8 mouse cellular contexts compared by ENCODE assay signal in the genomic region with DNA sequence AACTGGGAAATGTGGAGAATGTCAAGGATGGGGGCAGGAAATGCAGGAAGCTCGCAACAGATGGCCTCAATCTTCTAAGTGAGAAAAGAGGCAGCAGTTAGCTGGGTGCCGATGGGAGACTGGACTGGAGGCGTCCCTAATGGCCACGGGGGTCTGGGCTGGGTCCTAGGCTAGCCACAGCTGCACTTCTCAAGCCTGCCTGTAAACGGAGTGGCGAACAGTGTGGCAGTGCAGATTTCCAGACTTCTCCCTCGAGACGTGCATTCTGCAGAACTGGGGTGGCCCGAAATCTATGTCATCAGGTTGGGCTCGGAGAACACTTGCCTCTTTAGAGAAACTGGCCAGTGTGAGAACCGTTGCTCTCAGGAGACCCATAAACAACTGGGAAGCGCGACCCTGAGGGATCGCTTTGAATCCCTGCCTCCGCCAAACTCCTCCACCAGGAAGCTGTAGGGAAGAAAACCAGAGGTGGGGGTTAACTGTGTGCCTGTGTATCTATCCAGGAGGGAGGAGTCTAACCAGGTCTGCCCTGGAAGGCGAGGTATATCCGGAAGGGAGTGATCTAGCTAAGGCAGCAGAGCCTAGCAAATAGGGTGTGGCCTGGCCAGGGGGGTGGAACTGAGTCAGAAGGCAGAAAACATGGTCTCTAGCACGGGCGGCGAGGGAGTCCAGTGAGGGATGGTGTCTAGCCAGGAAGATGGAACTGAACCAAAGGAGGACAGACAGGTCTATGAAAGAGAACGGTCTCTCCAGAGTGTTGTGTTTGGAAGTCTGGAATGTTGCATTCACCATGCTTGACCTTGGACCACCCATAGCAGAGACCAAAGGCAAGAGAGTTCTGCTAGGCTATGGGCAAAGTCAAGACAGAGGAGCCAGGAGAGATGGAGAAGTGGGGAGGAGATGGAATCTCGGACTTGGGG.
DNase-seq lines count a peak whose midpoint lies in the region; ATAC-seq and TF ChIP-seq lines count a peak whose summit lies in the region.

No protein-coding gene starts in this region.

- ATAC-seq in midbrain, embryonic 15.5 days (replicated peaks) = peak; percentile 69

- 17% methylated on average over 22 of the region's 22 CpGs for WGBS in liver, adult 2 months
- WGBS in midbrain, embryonic 15.5 days = 7% methylated on average over 22 of the region's 22 CpGs

- H3K9me3 ChIP-seq in midbrain, embryonic 15.5 days = 0 out of 2 replicates have a peak, but pooled peaks cover 4% of the 10 kb centered on the region

- peak overlapping the region; percentile 44 for H3K9ac ChIP-seq in liver, adult 2 months (ENCODE audit: low read depth, low read length)
- H3K9ac ChIP-seq in midbrain, embryonic 15.5 days = peak overlapping the region; percentile 21; the same call in 1 of the 2 replicates

- peak overlapping the region; percentile 50 for H3K4me2 ChIP-seq in midbrain, embryonic 15.5 days

- peak; percentile 34 to 43 for DNase-seq in cerebellum, postnatal 10 days
- DNase-seq in cerebellum, adult 8-10 months = no peak
- DNase-seq in embryo, embryonic 9.5 days (ENCODE audit: extremely low spot score) = peak; percentile 63
- DNase-seq in heart, adult 8-10 months (ENCODE audit: low spot score) = peak; percentile 63
- peak; percentile 68 for DNase-seq in kidney, adult 18-20 months
- peak; percentile 86 for DNase-seq in liver, adult 2 months (ENCODE audit: extremely low read depth, low read depth, low spot score)
- peak; percentile 86 to 87 for DNase-seq in spleen, postnatal 36 days (ENCODE audit: low spot score in 2 of 2)

- TF ChIP-seq CTCF in liver, adult 2 months (IDR thresholded peaks at IDR 0.05; ENCODE audit: low read depth, low read length) = no peak

- peaks cover 18% of the 10 kb centered on the region for H3K4me1 ChIP-seq in liver, adult 2 months (ENCODE audit: control insufficient read depth, insufficient read depth, low read length)
- peaks cover 25% of the 10 kb centered on the region for H3K4me1 ChIP-seq in midbrain, embryonic 15.5 days

- no peak for TF ChIP-seq POLR2A in liver, adult 2 months (IDR thresholded peaks at IDR 0.05; ENCODE audit: extremely low read depth, insufficient read depth, low read length)

- H3K27me3 ChIP-seq in liver, adult 2 months (ENCODE audit: control insufficient read depth, insufficient read depth, low read length) = no peaks in the 10 kb centered on the region
- H3K27me3 ChIP-seq in midbrain, embryonic 15.5 days (replicated peaks) = 0 out of 2 replicates have a peak, but pooled peaks cover 6% of the 10 kb centered on the region

- no peaks in the 10 kb centered on the region for H3K36me3 ChIP-seq in liver, adult 2 months (ENCODE audit: control insufficient read depth, insufficient read depth, low read length)
- H3K36me3 ChIP-seq in midbrain, embryonic 15.5 days (replicated peaks) = no peaks in the 10 kb centered on the region

- H3K27ac ChIP-seq in liver, adult 2 months (replicated peaks; ENCODE audit: insufficient read depth, low read depth, low read length) = peak overlapping the region; percentile 66
- peak overlapping the region; percentile 35; the same call in 1 of the 2 replicates for H3K27ac ChIP-seq in midbrain, embryonic 15.5 days

- H3K4me3 ChIP-seq in liver, adult 2 months (ENCODE audit: insufficient read depth, low read depth, low read length) = peak overlapping the region; percentile 39
- H3K4me3 ChIP-seq in midbrain, embryonic 15.5 days = peak overlapping the region; percentile 25

- H3K79me2 ChIP-seq in liver, adult 2 months (ENCODE audit: control insufficient read depth, insufficient read depth, low read length) = no peaks in the 10 kb centered on the region
